In the genomic region with DNA sequence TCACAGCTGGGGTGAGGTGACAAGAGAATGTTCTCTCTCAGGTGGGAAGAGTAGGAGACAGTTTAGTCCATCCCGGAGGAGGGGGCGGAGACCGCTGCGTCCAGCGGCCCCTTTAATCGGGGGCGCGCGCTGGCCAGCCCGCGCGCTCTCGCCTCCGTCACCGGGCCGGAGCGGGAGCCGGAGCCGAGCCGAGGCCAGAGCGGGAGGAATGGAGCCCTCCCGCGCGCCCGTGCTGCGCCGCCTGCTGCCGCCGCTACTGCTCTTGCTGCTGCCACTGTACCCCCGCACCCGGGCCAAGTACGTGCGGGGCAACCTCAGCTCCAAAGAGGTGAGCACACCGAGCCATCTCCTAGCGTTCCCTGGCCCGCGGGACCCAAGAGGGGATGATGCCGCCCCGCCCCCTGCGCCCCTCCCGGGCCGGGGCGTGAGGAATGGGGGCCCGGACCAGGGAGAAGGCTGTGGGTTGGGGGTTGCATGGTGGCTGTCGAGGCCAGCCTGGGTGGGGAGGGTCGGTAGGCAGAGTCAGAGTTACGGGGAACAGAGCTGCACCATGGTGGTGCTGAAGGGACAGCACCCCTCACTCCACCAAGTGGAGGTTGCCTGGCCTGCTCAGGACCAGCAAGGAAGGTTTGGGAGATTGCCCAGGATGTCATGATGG, we compare ENCODE assay signal across 7 mouse cellular contexts. TPM values are rescaled to one million over a fixed set of nuclear protein-coding genes. Genes with fewer than 3 reads are reported as not detected.
DNase-seq lines count a peak whose midpoint lies in the region; ATAC-seq and TF ChIP-seq lines count a peak whose summit lies in the region.

TSS of gene Tmem145 (plus strand) at position 151 of the 658 bp plus-strand sequence.

- TF ChIP-seq CTCF in lung, embryonic 14.5 days (IDR thresholded peaks at IDR 0.05; ENCODE audit: low read depth): 0 out of 2 replicates have a peak, but pooled peaks have one; percentile 10

- H3K4me3 ChIP-seq in forebrain, embryonic 16.5 days (replicated peaks; ENCODE audit: low read length): peak within 1 kb of the TSS; percentile 60
- peak within 1 kb of the TSS; percentile 58 for H3K4me3 ChIP-seq in kidney, embryonic 16.5 days (ENCODE audit: low read length)
- H3K4me3 ChIP-seq in lung, embryonic 14.5 days (ENCODE audit: low read depth, low read length): peak within 1 kb of the TSS; percentile 49

- peak within 1 kb of the TSS; percentile 56 for H3K27ac ChIP-seq in forebrain, embryonic 16.5 days (ENCODE audit: low read length)
- no peak within 1 kb of the TSS for H3K27ac ChIP-seq in kidney, embryonic 16.5 days (ENCODE audit: low read length)
- H3K27ac ChIP-seq in lung, embryonic 14.5 days (ENCODE audit: low read depth): no peak within 1 kb of the TSS

- H3K9me3 ChIP-seq in forebrain, embryonic 16.5 days (ENCODE audit: control insufficient read depth, low read length): no peaks in the 10 kb centered on the region
- no peaks in the 10 kb centered on the region for H3K9me3 ChIP-seq in kidney, embryonic 16.5 days (ENCODE audit: low read length)
- no peaks in the 10 kb centered on the region for H3K9me3 ChIP-seq in lung, embryonic 14.5 days (ENCODE audit: low read depth, low read length)

- ATAC-seq in forebrain, embryonic 16.5 days: peak; percentile 73
- ATAC-seq in kidney, embryonic 16.5 days (ENCODE audit: low FRiP score, low TSS enrichment): peak; percentile 87
- ATAC-seq in lung, embryonic 14.5 days (ENCODE audit: insufficient read depth): peak; percentile 85

- peaks cover 11% of the 10 kb centered on the region for H3K4me1 ChIP-seq in forebrain, embryonic 16.5 days (replicated peaks; ENCODE audit: control insufficient read depth, insufficient read depth, low read length)
- peaks cover 9% of the 10 kb centered on the region for H3K4me1 ChIP-seq in kidney, embryonic 16.5 days (ENCODE audit: insufficient read depth, low read length)
- H3K4me1 ChIP-seq in lung, embryonic 14.5 days (ENCODE audit: insufficient read depth): peaks cover 3% of the 10 kb centered on the region; the same call in 1 of the 2 replicates

- H3K9ac ChIP-seq in forebrain, embryonic 16.5 days (replicated peaks; ENCODE audit: low read depth, low read length): peak within 1 kb of the TSS; percentile 68
- peak within 1 kb of the TSS; percentile 41; the same call in 1 of the 2 replicates for H3K9ac ChIP-seq in kidney, embryonic 16.5 days (replicated peaks; ENCODE audit: low read length)
- H3K9ac ChIP-seq in lung, embryonic 14.5 days: no peak within 1 kb of the TSS

- 0% methylated on average over 47 of the region's 47 CpGs for WGBS in forebrain, embryonic 16.5 days
- WGBS in kidney, embryonic 16.5 days: under 1% methylated on average over 47 of the region's 47 CpGs
- WGBS in lung, embryonic 14.5 days: under 1% methylated on average over 47 of the region's 47 CpGs

- H3K36me3 ChIP-seq in forebrain, embryonic 16.5 days (ENCODE audit: control insufficient read depth, insufficient read depth): no peaks in the 10 kb centered on the region
- no peaks in the 10 kb centered on the region for H3K36me3 ChIP-seq in kidney, embryonic 16.5 days (ENCODE audit: insufficient read depth, low read length)
- no peaks in the 10 kb centered on the region for H3K36me3 ChIP-seq in lung, embryonic 14.5 days (ENCODE audit: insufficient read depth)

- DNase-seq in ovary, postnatal 36 days (ENCODE audit: low spot score): peak; percentile 57
- DNase-seq in ovary, adult 18-20 months (ENCODE audit: low spot score): no peak
- peak; percentile 73 for DNase-seq in cerebellum, adult 11 months
- peak; percentile 91 for DNase-seq in lung, embryonic 14.5 days
- peak; percentile 77 for DNase-seq in retina, embryonic 14.5 days (ENCODE audit: low spot score)

- H3K27me3 ChIP-seq in forebrain, embryonic 16.5 days (replicated peaks; ENCODE audit: control insufficient read depth, insufficient read depth, low read length): peaks cover 1% of the 10 kb centered on the region
- peaks cover 3% of the 10 kb centered on the region for H3K27me3 ChIP-seq in kidney, embryonic 16.5 days (ENCODE audit: insufficient read depth, low read length)
- peaks cover 22% of the 10 kb centered on the region; the same call in 1 of the 2 replicates for H3K27me3 ChIP-seq in lung, embryonic 14.5 days (ENCODE audit: insufficient read depth, low read length)

- H3K4me2 ChIP-seq in forebrain, embryonic 16.5 days (ENCODE audit: low read length): peak within 1 kb of the TSS; percentile 78
- H3K4me2 ChIP-seq in kidney, embryonic 16.5 days (replicated peaks; ENCODE audit: low read depth, low read length): peak within 1 kb of the TSS; percentile 97
- H3K4me2 ChIP-seq in lung, embryonic 14.5 days: peak within 1 kb of the TSS; percentile 95

RNA-seq across cellular contexts. Expression of gene Tmem145, which starts in this region (rescaled TPM):
- polyA plus RNA-seq in forebrain, embryonic 16.5 days (2015; fragmentation: Nextera tagmentation; extraction: Ambion mirVana): 24.5 and 41.2 TPM in 2 replicates
- polyA plus RNA-seq in kidney, embryonic 16.5 days (2015; fragmentation: Nextera tagmentation; extraction: Ambion mirVana): 0.10 and 0.67 TPM in 2 replicates
- 0.25 TPM in 1 of 2 replicates, not detected in the other for polyA plus RNA-seq in lung, embryonic 14.5 days (2014; fragmentation: Nextera tagmentation; extraction: Ambion mirVana)

Comparison
In these comparisons a context has a peak if more than half of its experiments do, and no peak if none do; other contexts are left out.
1. RNA of gene Tmem145 (polyA plus RNA-seq): 24.5 to 41.2 TPM in forebrain, embryonic 16.5 days; 0.25 TPM in lung, embryonic 14.5 days and 0.10 to 0.67 TPM in kidney, embryonic 16.5 days; every median in the first group is over 10 times any median in the second.
2. Peak in ATAC-seq, H3K4me3 ChIP-seq, H3K9ac ChIP-seq and H3K4me2 ChIP-seq in kidney, embryonic 16.5 days; RNA of the gene not detected or under 1 TPM.
3. Peak in DNase-seq, ATAC-seq, H3K4me3 ChIP-seq and H3K4me2 ChIP-seq in lung, embryonic 14.5 days; RNA of the gene not detected or under 1 TPM.
4. Peak in every context shown above with its lines, with median percentiles within 50 percentile points of each other: ATAC-seq, H3K4me2 ChIP-seq and H3K4me3 ChIP-seq.